Mouse (Mus musculus) cerebellum, adult 9-11 months (tissue): ENCODE measurements around the gene Ern1.
"Not testable (repeated sequence)": the region's sequence is repeated elsewhere in the genome, so short reads cannot be mapped to it uniquely, and the experiment has no call there.

Source experiments
- DNase-seq: peaks from one replicate; pipeline ENCODE4 v3.0.0; 2022

Gene Ern1

DNA sequence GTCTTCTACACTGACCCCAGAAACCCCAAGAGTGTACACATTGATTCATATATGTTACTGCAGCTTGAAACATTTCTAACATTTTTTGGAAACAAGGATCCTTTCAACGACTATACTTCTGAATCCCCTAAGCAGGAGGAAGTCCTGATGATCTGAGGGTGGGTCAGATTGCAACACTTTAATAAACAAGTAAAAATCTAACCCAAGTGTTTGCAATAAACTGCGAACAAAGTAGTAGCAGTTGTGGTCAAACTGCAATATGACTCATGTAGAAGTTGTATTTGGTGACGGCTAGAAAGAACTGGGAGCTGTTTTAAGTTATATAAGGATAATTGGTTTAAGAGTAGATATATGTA, 7.1 kb downstream of the Ern1 start:
- DNase-seq = no peak

DNA sequence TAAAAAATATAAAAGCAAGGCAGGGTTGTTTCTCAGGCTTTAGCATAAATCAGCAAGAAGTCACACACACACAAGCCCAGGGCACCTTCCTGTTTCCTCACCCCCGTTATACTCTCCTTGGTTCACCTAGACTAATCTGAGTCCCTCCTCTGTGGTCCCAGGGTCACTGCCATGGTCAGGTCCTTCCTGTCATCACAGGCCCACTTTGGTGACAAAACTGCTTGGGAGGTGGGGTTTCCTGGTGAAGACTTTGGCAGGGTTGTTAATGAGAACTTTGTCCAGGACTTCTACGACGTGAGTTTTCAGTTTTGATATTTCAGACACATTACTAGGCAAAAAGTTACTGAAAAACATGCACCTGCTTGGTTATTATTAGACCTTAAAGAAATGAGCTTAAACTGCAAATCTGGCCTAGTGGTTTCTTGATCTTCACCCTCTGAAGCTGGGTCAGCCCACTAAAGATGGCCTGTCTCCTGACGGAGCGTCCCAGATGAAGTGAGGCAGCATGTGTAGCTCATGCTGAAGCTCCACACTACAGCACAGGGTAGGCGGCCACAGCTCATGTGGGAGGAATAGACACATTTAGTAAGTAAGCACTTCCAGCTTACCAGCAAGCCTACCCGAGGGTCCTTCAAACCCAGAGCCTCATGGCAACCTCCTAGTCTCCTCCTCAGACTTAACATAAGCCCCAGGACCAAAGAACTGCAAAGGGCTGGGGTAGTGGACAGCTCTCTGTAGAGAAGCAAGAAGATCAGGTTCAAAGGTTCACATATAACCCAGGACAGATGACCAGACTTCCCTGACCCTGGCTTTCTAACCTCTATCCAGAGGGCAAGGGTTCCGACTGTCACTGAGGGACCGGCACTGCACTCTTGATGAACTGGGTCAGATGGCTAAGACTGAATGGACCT, 7.8 kb downstream of the Ern1 start:
- no peak for DNase-seq

DNA sequence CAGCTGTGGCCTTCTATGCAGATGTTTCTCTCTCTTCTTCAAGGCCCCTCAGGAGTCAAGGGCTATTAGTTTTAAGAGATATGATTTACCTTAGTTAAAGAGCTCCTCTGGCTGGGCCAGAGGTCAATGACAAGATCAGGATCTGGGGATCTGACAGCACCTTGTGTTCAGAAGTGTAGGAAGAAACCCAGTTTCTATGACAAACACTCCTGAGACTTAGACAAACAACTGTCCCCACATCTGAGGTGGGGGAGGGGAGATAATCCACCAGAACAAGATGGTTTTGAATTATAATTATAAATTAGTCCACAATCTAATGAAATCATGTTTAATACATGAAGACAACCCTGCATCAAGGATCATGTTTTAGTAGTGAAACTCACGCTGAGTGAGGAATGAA, 8.9 kb downstream of the Ern1 start:
- DNase-seq = no peak

DNA sequence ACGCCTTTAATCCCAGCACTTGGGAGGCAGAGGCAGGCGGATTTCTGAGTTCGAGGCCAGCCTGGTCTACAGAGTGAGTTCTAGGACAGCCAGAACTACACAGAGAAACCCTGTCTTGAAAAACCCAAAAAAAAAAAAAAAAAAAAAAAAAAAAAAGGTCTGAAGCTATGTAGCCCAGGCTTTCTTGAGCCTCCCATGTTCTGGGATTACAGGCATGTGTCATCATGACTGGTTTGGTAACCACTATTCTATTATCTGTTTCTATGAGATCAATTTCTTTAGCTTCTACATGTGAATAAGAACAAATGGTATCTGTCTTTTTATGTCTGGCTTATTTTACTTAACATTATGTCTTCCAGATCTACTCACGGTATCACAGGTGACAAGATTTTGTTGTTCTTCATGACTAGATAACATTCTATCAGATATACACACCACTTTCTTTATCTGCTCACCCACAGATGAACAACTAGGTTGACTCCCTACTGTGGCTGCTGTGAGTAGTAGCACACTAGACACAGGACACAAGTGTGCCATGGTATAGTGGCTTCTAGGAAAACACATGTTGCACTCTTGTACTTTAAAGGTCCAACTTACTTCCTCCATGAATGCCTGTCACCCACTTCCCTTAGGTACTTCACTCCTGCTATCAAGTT, 10.0 kb downstream of the Ern1 start:
- DNase-seq = no peak

DNA sequence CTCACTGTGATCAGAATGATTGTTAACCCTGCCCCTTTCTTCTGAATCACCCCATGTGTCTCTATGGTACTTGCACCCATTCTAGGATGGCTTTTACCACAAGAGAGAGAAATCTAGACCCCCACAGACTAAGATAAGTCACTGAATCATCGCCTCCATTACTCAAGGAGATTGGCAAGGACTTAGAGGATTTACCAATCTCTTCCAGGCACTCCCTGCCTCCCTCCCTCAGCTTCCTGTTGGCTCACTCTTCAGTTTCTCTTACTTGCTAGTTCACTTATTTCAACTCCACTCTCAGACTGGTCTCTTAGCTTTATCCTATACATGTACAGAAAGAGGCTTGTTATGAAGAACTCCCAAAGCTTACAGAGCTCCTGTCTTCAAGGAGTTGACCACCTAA, 12.3 kb downstream of the Ern1 start:
- no peak for DNase-seq

DNA sequence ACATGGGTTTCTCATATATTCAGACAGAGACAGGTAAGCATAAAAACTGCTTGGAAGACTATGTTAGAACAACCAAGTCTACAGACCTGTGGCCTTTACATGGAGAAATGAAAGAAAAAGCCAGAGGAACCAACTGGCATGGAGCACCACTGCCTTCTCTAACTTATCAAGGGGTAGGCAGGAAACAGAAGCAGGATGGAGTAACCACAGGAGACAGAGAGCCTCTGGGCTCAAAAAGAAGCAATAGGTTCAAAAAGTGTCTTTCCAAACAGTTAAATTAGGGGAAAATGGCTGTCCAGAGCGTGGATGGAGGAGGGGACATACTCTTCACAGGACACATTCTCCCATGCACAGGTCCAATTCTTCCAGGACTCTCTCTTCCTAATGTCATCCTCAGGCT, 16.0 kb downstream of the Ern1 start:
- no peak for DNase-seq

GRCm38 (mm10) chr11:106468509-106468908, 19.1 kb downstream of the Ern1 start:
- no peak for DNase-seq

- DNase-seq = no peak
Observed at GRCm38 (mm10) chr11:106465932-106466331, 21.7 kb downstream of the Ern1 start.

- no peak for DNase-seq
Observed at GRCm38 (mm10) chr11:106465545-106465903, 22.1 kb downstream of the Ern1 start.

GRCm38 (mm10) chr11:106464681-106465544, 22.7 kb downstream of the Ern1 start:
- no peak for DNase-seq

DNA sequence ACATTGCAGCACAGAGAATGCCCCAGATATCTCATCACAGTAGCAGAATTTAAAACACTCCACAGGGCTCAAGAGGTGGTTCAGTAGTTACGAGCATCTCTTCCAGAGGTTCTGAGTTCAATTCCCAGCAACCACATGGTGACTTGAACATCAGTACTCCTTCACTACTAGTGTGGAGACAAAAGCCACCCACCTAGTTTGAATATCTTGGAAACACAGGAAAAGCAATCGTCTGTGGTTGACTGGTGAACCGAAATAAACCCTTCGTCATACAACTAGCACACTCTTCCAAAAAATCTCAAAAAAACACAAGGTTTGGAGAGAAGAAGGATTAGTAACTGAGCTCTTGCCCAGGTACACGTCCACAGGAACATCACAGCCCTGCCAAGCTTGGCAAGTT, 23.8 kb downstream of the Ern1 start:
- DNase-seq = no peak

DNA sequence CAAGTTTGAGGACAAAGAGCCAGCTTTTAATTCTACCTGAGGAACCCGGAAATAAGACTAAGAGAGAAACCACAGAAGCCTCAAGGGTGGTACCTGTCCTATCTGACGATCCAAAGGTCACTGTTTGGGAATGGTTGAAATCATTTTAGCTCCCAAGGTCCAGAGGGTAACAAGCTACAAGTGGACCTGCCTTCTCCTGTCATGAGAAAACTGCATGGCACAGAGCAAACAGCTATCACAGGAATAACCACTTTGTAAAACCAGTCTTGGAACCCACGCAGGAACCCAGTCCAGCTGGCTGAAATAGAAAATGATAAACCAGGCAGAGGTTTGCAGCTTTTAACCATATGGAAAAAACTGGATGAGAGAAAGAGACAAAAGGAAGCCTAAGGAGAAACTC, 25.3 kb downstream of the Ern1 start:
- no peak for DNase-seq

DNA sequence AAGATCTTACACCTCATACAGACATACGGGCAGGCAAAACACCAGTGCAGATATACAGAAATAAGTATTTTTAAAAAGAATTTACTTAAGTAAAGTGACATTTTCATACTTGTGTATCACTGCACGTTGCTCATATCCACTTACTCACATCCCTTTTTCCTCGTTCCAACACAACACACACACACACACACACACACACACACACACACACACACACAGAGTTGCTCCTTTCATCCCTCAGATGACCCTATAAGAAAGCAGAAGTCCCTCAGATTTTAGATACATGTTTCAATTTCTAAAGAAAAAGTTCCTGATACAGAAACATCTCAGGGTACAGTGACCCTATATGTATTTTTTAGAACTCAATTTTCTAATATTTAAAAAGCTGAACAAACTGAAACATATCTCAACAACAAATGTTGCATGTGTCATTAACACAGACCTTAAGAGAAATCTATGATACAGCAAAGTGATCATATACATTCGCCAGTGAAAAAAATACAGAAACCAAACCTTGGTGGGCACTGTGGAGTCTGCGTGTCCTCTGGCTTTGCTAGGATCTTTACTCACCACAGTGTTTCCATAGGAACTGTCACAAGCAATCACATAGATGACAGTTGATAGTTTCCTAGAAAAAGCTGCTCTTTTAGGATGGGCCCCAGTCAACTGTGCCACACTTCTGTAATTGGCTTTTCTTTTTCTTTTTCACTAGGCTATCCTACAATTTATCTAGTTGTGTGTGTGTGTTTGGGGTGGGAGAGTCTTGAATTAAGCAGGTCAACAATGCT, 26.3 kb downstream of the Ern1 start:
- no peak for DNase-seq

GRCm38 (mm10) chr11:106460671-106461070, 27.0 kb downstream of the Ern1 start:
- DNase-seq = no peak

DNA sequence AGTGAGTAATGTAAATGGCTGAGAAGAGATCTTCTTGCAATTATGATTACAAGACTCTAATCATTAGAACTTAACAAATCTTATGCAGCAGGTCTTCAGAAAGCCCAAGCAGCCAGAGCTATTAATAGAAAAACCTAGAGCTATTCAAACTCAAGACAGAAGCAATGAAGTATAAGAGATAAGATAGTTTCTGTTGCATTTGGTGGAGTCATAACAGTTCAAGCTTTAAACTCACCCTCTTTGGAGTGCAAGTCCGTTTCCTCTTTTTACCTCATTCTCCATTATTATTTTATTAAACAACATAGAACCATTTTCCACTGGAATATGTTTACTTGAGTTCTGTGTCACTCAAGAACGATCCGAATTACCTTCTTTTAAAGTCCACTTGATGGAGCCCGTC, 29.1 kb downstream of the Ern1 start:
- DNase-seq = no peak

- no peak for DNase-seq
Observed at GRCm38 (mm10) chr11:106443646-106444045, 44.0 kb downstream of the Ern1 start.

- DNase-seq = not testable (repeated sequence)
Observed at GRCm38 (mm10) chr11:106442564-106442963, 45.1 kb downstream of the Ern1 start.

DNA sequence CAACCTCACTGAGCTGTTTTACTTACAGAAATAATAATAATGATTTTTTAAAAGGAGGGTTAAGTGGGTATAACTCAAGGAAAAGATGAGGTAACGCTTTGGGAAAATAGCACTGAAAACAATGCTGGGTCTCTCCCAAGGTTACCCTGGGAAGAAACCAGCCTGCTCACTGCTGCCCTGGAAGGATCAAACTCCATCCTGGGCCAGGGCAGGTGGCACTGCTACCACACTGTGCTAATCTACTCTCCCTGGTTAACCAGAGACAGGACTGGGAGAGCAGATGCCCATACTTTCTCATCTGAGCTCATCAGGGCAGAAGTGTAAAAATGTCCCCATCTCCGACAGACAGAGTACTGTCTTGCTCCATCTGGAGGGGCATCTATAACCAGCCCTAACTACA, 47.3 kb downstream of the Ern1 start:
- DNase-seq = no peak

DNA sequence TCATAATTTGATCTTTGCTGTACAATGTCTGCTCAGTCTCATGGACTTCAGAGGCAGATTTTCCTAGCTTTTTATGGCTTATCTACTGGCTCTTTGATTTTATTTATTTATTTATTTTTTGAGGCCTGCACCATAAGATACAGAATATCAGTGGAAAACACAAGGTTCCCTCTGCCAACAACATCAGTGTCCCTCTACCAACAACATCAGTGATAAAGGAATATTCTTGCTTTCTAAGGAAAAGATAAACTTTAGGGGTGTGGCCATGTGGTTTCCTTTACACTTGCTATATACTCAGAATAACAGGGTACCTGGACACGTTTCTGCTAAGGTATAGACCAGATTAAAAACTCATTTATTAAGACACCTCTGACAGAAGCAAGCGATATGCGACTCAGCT, 48.3 kb downstream of the Ern1 start:
- DNase-seq = no peak

GRCm38 (mm10) chr11:106438524-106439177, 49.0 kb downstream of the Ern1 start:
- no peak for DNase-seq

DNA sequence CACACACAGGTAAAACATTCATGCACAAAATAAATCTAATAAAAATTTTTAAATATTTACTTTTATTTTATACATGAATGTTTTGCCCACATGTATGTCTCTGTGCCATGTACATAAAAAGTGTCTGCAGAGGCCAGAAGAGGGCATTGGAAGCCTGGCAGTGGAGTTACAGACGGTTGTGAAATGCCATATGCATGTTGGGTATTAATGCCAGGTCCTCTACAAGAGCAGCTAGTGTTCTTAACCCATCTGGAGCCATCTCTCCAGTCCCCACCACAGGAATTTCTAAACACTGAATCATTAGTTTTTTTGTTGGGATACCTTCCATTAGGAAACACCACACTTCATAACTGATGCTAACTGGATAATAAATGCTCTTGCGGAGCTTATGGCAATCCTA, 50.1 kb downstream of the Ern1 start:
- no peak for DNase-seq

GRCm38 (mm10) chr11:106437039-106437438, 50.6 kb downstream of the Ern1 start:
- no peak for DNase-seq
